Mouse (Mus musculus) ES-Bruce4 (cell line): ENCODE measurements at regions not wholly inside any gene's neighbourhood (a gene's known extent, or its start where the extent isn't known, plus 50 kb on each side); places are given as distances from the start of the nearest gene placed in this dataset.

Source experiments
- CTCF ChIP-seq: IDR thresholded peaks from one replicate; pipeline ENCODE4 v1.8.1; 2011; ENCODE audit warnings: low read depth, low read length
- POLR2A ChIP-seq: IDR thresholded peaks from one replicate; pipeline ENCODE4 v1.8.1; 2011; ENCODE audit warnings: low read length; ENCODE audit not compliant: insufficient read depth

- TF ChIP-seq CTCF (no peak), POLR2A (no peak)
Measured at GRCm38 (mm10) chr3:66537106-66537893, 240.7 kb upstream of the Veph1 start.
